Mouse (Mus musculus) olfactory bulb, adult 2 months (tissue): Measurements from ENCODE around the gene Tnrc6c.

Experiments
- CTCF ChIP-seq: fragments of 200-500 bp; IDR thresholded peaks from 2 replicates; pipeline ENCODE4 v1.5.1; 2012; ENCODE audit warnings: low read depth, mild to moderate bottlenecking, low read length, moderate library complexity; ENCODE audit not compliant: insufficient read depth
- POLR2A ChIP-seq: fragments of 200-500 bp; IDR thresholded peaks from 2 replicates; pipeline ENCODE4 v1.6.1; 2012; ENCODE audit warnings: mild to moderate bottlenecking, low read depth, low read length, moderate library complexity; ENCODE audit not compliant: insufficient read depth

- TF ChIP-seq POLR2A (no peak), CTCF (no peak)
These were observed 128.6 kb downstream of the Tnrc6c start for GRCm38 (mm10) chr11:117782705-117783034.
